Mouse (Mus musculus): ENCODE data around the gene Piwil4.
"Not testable (repeated sequence)": the region's sequence is repeated elsewhere in the genome, so short reads cannot be mapped to it uniquely, and the experiment has no call there.

Gene Piwil4

DNA sequence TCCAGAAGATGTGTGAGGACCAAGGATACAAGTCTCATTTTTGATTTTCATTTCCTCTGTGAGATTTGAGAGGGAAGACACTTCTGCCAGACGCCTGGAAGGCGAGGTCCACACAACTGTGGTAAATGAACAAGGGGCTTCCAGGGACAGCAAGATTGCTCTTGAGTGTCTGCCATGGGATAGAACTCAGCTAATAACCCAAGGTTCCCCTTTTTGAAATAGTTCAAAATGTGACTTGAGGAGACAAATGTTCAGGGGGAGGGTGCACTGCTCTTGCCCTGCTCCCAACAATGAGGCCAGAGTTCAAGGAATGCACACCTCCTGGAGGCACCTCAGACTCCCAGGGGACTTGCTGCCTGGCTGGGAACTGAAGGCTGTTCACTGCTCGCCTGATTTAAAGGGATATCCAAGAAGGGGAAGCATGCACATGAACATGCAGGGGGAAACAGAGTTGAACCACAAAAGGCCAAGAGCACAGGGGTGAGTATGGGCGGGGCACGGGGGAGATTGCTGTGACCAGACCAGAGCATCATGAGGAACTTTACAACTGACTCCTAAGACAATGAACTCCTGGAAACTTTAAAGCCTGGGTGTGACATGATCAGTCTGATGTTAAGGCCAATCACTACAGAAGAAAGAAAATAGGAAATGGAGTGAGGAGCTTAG is 15.6 kb downstream of the Piwil4 start:
- DNase-seq = no peak

- DNase-seq = no peak
These were observed 18.9 kb downstream of the Piwil4 start for GRCm38 (mm10) chr9:14721610-14722009.

DNA sequence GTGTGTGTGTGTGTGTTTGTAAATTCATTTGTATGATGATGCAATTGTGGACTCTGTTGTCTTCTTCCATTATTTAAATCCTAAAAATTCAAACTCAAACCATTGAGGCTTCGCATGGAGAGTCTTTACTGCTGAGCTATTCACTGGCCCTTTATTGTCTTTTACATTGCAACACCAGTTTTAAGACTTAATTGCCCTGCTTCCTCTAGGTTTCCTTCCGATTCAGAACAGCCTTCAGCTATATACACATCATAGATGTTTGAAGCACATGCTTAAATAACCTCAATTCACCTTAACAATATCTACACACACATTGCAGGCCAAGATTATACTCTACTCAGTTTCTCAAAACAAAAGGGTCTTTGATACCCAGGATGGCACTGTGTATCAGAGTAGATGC is 20.1 kb downstream of the Piwil4 start:
- no peak for DNase-seq

- no peak for DNase-seq
These were observed 22.2 kb downstream of the Piwil4 start for GRCm38 (mm10) chr9:14718332-14718691.

DNA sequence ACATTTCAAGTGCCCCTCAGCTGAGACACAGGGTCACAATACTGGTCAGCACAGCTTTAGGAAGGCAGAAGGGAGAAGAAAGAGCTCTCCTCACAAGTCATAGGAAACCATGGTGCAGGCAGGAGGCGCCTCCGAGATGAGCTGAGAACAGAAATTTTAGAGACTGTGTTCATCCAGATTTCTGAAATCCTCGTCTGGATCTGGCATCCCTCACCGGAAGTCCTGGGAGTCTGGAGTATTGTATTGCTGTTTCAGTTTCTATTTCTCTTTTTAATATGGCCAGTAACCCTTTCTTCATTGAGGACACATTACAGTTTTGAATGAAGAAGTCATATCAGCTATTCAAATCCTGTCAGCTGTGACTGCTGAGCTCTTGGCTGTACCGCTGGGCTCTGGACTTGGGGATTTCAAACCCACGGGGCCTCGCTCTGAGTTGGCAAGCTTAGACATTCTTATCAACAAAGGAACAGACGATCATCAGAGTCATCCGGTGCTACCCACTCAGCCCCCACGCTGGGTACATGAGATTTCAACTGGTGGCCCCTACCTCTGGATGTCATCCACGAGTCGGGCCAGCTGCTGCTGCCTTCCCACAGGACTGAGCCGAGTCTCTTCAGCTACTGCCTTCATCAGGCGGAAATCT is 22.7 kb downstream of the Piwil4 start:
- DNase-seq = no peak

GRCm38 (mm10) chr9:14715258-14715657 is 25.3 kb downstream of the Piwil4 start:
- DNase-seq = no peak

DNA sequence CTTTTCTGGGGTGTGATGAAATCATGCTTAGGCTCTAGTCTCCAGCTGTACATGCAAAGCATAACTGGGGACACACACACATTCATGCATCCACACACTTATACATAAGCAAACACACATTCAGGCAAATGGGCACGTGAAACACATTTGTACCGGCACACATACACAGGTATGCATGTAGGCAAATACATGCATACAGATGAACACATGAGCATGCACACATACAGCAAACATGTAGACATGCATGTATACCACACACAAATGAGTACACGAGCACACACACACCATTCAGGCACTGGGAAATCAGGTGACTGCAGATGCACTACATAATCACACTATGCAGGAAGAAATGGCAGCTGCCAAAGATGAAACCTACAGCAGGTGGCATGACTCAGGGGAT is 29.6 kb downstream of the Piwil4 start:
- DNase-seq = no peak

DNA sequence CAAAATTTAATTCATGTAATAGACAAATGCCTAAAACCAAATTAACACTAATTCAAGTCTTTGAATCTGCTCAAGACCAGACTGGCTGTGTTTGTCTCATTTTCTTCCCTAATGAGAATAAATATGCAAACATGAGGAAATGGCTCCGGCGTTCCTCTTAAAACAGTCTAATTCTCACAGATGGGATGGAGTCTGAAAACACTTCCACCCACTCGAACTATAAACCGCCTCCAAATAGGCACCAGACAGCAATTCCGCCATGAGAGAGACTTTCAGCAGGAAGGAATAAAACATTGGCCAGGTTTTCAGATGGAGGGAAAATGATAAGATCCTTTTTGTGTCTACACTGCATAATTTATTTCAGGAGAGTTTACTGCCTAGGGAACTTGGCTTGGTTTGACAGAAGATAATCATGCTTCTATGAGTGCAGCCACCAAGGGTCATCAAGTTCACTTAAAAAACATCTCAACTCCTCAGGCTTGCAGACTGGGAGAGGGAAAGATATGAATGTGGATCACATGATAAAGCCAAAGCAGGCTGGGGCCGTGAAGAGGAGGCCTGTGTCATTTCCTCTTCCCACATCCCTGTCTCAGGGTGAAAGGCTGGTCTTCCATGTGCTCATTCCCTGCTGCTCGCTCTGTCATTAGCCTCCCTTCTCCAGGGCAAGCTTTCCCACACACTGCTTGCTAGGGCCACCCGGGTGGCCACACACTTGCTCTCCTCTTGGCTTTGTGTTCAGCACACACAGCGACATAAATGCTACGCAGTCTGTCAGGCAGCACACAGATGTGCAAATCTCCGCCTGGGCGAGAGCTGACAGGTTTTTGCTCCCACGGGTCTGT is 35.0 kb downstream of the Piwil4 start:
- no peak for DNase-seq

DNA sequence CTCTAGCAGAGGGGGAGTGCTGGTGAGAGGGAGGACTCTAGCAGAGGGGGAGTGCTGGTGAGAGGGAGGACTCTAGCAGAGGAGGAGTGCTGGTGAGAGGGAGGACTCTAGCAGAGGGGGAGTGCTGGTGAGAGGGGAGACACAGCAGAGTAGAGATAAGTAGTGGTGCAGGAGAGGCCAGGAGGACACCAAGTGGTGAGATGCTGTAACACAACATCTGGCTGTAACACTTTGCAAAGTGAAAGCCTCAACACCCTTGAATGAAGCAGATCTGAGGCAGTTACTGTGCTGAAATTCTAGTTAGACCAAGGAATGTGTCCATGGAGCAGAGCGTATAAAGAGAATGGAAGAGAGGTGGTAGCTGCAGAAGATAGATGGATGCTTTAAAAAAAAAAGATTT is 39.7 kb downstream of the Piwil4 start:
- DNase-seq = not testable (repeated sequence)

- DNase-seq = no peak
These were observed 41.3 kb downstream of the Piwil4 start for GRCm38 (mm10) chr9:14699288-14699640.

- peak; percentile 90 for DNase-seq
These were observed 41.8 kb downstream of the Piwil4 start for GRCm38 (mm10) chr9:14698582-14699287.

DNA sequence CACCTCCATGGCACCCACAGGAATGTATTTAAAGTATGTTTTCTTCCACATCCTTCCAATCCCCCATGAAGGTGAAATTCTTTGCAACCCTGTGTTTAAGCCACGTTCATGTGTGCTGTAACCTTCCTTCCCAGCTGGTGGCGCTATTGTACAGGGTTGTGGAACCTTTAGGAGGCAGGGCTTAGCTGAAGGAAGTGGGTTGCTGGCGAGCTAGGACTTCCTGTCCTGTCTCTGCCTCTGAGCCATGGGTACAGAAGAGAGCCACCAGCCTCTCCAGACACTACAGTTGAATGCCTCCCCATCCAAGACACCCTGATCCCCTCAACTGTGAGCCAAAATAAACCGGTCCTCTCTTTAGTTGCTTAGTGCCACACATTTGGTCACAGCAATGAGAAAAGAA is 42.6 kb downstream of the Piwil4 start:
- no peak for DNase-seq

DNA sequence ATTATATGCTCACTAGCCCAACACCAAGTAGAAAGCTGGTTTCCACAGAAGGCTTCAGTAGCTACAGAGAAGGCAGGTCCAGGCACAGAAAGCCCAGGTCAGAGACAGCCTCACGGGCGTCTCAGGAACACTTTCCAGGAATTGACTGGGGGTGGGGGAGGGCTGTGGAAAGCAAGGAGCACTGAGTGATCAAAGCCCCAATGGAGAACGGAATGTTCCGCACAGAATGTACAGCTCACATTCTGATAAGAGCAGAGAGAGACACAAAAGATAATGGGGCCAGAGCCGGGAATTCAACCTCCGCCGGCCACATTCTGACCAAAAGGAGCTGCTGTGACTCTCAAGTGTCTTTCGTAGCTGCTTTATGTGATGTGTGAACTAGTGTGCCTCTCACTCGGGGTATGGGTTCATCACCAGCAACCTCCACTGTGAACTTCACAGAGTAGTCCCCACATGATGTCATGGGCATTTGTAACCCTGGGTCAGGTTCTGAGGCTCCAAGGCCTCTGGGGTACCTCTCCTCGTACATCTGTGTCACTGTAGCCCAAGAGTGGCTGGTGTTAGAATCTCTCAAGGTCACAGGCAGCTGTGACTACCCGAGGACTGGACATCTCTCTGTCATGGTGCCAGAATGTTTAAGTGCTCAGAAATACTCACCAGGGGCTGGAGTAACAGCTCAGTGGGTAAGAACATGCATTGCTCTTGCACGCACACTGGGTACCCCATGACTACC is 51.0 kb downstream of the Piwil4 start:
- DNase-seq = no peak

DNA sequence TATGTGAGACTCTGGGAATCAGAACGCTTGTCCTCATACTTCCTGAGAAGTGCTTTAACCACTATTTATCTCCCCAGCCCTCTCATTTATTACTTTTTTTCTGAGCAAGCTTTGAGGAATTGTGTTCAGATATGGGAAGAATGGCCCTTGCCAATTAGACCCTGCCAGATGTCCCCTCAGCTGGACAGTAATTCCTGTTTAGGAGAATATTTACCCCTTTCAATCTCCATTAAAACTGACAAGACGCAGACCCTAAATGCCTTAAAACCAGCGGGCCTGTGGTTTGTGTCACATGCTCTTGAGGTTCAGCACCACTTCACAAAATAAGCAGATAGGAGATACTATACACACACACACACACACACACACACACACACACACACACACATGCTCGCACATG is 56.2 kb downstream of the Piwil4 start:
- no peak for DNase-seq

DNA sequence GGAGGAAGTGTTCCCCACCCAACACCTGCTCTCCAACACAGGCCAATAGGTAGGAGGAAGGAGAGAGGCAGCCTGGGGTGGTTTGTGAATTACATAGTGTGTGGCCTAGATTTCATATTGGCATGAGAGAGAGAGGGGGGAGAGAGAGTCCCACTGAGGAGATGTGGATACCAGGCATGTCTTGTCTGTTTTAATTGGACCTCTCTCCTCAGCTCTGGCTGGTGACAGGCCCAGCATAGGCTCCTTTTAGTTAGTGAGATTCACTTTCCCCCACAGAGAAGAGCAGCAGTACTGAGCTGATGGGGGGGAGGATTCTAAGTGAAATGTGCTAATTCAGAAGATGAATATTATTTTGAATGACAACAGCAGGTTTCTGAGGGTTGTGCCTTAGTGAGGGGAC is 57.8 kb downstream of the Piwil4 start:
- no peak for DNase-seq

GRCm38 (mm10) chr9:14680584-14680983 is 59.9 kb downstream of the Piwil4 start:
- no peak for DNase-seq

- DNase-seq = no peak
These were observed 64.5 kb downstream of the Piwil4 start for GRCm38 (mm10) chr9:14675707-14676691.

GRCm38 (mm10) chr9:14674506-14674905 is 66.0 kb downstream of the Piwil4 start:
- DNase-seq = no peak

- DNase-seq = no peak
These were observed 67.4 kb downstream of the Piwil4 start for GRCm38 (mm10) chr9:14673109-14673508.

DNA sequence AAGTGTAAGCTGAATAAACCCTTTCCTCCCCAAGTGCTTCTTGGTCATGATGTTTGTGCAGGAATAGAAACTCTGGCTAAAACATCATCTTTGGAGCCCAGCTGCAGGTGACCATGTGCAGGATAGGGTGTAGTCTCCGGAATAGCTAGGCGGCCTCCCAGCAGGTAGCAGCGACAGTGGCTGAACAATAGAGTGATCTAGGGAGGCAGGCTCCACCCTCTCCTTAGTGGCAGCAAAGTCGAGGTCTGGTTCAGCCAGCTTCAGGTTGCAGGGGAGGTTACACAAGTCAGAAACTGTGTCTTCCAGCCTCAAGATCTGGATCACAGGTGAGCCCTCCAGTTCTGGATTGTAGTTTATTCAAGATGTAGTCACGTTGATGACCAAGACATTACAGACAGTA is 68.6 kb downstream of the Piwil4 start:
- DNase-seq = not testable (repeated sequence)

- DNase-seq = no peak
These were observed 72.2 kb downstream of the Piwil4 start for GRCm38 (mm10) chr9:14668382-14668781.

DNA sequence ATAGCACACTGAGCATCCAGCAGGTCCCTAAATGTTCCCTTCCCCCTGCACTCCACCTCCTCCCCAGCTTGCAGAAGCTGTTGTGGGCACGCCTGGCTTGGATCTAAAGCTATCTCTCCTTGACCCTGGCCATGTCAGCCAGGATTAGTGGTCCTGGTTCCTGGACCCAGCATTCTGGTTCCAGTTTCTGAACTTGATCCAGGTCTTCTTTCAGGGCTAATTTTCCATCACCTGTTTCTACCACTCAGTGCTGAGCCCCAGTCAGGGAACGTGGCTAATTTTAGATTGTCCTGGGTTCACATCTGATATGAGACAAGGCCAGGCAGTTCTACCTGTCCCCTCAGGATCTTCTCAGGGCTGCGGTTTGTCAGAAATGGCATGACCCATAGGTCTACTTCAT is 74.5 kb downstream of the Piwil4 start:
- DNase-seq = no peak
